Mouse (Mus musculus): ENCODE results near the gene Kctd12. TPM values are rescaled to one million over a fixed set of nuclear protein-coding genes. Genes with fewer than 3 reads are reported as not detected.

The Kctd12 gene
- 10 to 100 TPM; 29.3 to 33.3 TPM for total RNA-seq (2021)
- polyA plus RNA-seq (2012; rRNA removed), result 35.9 and 38.5 TPM in 2 replicates
- long read RNA-seq, result 0 reads

DNA sequence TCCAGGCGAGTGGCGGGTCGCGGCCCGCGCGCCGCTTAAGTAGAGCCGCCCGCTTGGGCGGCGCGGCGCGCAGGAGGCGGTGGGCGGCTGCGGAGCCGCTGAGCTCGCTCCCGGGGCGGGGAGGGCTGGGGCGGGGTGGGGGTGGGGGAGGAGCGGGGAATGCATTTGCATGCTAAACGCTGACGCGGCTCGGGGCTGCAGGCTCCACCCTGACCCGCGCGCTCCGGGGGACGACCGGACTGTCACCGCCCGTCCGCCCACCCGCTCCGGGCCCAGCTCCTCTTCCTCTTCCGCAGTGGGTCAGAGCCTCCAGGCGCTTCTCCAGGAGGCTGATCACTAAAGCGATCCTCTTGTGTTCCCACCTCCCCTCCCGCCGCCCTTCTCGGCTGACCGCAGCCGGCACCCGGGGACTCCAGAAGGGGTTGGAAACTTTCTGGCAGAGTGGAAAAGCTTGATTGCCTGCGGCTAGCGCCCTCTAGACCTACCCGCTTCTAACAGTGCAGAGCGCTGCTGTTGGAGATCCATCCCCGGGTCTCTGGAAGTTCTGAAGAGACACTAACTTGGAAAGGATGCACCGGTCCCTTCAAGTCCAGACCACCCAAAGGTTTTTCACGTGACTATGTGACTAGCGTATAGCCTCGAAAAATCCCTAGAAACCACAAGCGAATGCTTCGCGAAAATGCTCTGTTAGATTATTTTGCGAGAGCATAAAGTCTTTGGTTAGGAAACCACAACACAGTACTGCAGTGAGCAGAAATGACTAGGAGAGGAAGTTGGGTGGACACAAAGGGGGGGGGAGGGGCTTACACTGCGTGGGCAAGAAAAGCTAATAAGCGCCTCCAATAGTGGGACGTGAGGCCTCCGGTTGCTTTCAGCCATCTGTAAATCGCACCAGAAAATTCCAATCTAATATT lies at the start of gene Kctd12:
Gene Kctd12 (minus strand): TSS at position 11 of the 914 bp plus-strand sequence.
- DNase-seq, result peak; percentile 94

DNA sequence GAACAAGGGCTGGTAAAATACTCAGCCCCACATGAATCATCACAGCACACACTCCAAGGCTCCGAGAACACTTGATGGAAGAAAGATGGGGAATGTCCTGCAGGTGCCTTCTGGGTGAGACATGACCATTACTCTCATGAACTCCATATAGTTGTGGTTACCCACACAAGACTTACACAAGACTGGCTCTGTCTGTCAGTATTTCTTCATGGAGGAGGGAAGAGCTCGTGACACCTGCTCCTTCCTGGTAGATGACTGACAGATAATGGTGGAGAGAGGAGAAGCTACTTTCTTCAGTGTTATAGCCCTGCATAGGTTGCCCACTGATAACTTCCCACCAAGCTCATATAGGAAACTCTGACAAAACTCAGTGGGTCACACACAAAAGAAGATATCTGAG lies 46.8 kb upstream of the Kctd12 start:
- no peak for DNase-seq

DNA sequence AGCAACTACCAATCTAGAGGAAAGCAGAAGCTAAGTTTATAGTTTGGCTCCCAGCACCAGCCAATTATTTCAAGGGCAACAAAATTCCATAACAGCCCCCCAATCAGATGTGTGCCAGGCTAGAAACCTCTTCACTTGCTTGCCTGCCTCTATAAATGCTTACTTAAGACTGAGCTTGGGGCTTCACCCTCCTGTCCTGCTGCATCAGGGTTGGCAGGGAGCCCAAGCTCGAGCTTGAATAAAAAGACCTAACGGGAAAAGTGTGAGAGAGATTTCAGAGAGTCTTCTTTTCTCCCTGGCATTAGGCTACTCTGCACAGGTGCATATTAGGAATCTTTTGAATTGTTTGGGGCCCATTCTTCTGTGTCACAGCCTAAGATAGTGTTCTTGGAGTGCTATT lies 37.6 kb upstream of the Kctd12 start:
- DNase-seq, result no peak

DNA sequence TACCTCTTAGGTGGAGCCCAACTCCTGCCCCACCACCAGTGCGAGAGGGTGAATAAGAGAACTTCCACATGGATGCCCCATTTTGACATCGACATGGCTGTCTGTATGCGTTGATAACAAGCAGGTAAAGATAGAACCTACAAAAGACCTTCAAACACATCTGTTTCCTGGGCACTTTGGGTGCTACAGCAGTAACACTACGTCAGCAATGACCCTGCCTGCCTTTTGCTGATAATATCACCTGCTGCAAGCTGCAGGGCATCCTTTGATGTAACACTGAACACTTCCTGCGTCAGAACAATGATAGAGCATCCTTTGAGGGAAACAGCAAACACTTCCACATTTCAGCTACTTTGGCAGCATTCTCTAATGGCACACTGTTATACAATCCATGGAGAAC lies 34.6 kb upstream of the Kctd12 start:
- DNase-seq, result no peak

DNA sequence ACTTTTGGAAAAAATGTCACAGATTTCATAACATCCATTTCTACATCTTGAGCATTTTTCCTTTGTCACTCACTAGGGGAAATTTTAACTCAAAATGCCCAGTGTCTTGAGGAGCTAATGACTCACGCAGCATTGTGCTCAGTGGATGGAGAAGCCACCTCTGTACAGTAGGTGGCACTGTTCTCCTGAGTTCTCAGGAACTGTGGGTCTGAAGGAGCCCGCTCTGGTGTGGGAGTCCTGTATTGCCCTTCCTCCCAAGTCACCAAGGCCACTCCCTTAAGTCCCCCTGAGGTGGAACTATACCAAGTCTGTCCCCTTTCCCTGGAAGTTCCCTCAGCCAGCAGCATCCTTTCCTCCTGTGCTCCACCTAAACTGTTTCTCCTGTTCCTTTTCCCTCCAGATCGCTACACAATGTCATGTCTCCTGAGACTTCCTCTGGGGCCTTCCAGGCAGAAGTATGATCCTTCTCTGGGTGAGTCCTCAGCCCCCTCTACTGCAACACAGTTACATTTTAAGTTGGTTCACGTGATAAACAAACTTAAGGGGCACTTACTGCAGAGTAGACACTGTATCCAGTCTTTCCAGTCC lies 30.2 kb upstream of the Kctd12 start:
- peak; percentile 67 for DNase-seq

DNA sequence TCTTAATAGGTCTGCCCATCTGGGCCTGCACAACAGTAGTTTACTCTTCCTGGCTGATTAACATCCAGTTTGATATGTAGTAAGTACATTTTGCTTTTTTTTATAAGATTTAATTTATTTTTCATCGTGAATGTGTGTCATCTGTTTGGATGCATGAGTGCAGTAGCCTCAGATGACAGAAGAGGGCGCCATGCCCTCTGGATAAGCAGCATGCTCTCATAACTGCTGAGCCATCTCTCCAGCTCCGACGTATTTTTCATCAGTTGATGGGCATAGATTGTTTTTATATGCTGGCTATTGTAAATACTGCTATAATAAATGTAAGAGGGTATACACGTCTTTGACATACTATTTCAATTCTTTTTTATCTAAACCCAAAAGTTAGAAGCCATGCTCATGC lies 29.3 kb upstream of the Kctd12 start:
- no peak for DNase-seq

DNA sequence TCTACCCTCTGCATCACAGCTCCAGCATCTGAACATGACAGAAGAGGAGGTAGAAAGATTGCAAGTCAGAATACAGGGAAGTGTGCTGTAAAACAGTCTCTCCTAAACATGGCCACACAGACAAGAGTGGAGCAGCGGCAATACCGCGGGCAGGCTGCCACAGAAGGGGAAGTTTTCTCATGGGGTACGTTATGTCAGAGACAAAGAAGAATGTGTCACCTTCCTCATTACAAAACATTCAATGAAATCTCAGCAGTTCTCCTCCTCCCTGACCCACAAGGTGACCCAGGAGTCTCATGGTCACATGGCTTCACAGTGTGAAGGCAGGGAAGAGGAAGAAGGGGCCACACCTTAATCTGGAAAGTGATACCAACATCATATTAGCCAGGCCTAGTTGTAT lies 25.3 kb upstream of the Kctd12 start:
- DNase-seq, result no peak

DNA sequence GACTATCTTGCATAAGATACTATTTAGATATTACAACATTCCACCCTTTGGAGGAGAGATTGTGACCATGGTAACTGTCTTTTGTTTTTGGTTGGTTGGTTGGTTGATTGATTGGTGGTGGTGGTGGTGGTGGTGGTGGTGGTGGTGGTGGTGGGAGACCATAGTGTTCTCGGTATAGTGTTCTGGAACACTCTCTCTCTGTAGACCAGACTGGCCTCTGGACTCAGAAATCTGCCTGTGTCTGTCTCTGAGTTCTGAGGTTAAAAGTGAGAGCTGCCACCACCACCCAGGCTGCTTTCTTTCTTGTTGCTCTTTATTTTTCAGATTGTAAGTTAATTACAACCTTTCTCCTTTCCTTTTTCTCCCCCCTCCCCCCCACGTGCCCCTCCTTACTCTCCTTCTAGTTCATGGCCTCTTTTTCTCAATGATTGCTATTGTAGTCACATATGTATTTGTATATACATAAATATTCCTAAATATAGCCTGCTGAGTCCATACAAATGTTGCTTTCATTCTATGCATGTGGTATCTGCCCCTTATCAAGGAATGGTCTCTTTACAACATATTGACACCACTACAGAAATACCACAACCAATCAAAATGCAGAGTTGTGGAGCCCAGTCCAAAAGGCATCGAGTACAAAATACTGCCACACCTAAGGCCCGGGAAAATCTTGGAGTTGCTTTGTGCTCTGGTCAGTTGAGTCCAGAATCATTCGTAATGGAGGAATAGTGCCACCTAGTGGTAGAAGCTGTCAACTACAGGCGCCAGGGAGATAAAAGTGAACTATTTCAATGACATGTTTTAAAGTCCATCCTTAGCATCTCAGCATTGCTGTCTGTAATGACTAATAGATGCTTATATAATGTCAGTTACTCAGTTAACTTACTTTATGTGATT lies 12.5 kb upstream of the Kctd12 start:
- peak; percentile 71 for DNase-seq

DNA sequence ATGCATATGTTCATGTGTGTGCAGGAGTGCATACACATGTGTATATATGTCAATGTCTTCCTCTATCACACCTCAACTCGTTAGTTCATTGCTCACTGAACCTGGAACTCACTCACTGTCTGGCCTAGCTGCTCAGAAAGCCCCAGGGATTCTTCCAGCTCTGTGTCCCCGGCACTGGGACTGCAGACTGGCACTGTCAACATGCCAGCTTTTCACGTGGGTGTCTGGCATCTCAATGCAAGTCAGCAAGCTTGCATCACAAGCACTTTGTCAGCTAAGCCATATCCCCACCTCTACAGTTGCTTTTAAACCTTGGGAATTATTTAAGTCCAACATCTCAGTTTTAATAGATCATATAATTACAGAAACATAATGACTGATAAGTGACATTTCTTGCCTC lies 8.3 kb upstream of the Kctd12 start:
- DNase-seq, result no peak

DNA sequence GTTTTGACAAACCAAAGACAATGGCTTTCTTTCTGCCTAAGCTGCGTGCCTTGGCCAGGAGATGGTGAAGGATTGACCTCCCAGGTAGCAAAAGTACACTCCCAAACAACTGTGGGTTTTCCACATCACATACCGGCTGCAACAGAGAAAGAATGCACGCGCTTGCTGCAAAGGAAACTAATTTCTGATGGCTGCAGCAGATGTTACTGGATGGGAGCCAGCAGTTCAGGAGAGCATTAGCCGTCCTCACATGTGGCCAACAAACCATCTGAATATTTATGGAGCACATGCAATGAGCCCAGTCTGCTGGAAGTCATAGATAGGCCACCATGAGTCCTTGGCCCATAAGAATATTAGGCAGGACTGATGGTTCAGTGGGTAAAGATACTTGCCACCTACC lies 7.4 kb upstream of the Kctd12 start:
- DNase-seq, result no peak

DNA sequence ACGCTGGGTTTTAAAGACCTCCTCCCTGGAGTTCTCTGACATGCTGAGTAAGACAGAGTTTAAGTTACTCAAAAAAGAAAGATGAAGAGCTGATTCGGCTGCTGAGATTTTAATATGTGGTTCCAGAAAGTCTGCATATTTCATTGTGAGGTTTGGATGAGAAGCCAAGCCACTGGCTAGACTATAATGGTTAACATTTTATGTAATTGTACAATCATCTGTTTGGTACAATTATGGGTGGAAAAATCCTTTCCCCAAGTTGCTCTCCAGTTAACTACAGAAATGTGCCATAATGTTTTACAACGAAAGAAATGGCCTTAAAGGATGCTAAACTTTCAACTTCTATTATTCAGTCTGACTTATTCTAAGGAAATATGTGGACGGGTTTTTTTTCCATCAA lies 6.8 kb upstream of the Kctd12 start:
- no peak for DNase-seq

DNA sequence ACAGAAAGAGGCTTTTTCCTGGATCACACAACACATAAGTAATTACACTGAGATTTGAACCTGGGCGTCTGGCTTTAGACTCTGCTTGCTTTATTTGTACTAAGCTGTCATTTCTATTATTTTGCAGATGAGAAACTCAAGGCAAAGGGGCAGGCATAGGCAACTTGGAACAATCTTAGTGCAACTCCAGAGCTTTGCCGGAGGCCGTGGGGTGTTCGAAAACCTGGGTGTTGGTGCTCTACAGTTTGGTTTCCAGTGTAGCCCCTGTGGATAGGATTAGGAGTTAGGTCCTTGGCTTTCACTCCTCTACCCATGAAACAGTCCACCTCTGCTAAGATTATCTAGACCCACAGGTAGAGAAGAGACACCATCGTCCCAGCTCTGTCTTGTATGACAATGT lies 5.2 kb upstream of the Kctd12 start:
- no peak for DNase-seq

DNA sequence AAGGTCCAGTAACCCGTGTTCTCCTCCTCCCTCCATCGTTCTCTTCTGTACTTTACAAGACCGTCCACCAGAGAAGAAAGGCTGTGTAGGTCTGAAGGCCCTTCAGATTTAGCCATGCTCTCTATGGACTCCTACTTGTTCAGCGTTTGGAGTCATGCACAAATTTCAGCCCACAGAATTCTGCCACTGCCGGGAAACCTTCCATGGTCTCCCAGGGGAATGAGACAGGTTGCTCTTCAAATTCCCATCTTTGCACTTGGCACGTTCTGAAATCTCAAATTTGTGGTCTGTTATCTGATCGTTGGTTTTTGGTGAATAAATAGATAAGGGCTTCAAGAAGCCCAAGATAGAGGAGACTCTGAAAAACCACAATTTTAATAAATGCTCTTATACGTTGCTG lies 1.2 kb upstream of the Kctd12 start:
- DNase-seq, result no peak

DNA sequence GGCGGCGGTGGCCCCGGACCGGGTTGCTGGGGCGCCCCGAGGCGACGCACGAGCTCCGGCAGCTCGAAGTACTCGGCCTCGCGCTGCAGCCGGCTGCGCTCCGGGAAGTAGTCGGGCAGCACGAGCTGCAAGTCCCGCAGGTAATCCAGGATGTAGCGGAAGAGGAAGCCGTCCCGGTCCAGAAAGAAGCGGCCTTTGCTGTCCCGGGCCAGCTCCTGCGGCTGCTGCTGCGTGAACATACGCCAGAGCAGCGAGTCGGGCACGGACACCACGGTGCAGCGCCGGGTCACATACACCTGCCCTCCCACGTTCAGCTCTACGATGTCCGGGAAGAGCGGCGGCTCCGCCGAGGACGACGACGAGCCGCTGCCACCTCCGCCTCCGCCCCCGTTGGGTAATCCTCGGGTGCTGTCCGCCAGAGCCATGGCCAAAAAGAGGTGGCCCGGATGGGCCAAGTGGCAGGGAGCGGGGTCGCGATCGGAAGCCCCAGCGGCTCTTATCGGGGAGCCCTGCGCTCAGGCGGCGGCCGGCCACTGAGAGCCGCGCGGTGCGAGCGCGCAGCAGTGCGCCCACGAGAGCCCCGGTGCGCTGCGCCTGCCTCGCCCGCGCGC lies 316 bp downstream of the Kctd12 start:
- DNase-seq, result no peak

DNA sequence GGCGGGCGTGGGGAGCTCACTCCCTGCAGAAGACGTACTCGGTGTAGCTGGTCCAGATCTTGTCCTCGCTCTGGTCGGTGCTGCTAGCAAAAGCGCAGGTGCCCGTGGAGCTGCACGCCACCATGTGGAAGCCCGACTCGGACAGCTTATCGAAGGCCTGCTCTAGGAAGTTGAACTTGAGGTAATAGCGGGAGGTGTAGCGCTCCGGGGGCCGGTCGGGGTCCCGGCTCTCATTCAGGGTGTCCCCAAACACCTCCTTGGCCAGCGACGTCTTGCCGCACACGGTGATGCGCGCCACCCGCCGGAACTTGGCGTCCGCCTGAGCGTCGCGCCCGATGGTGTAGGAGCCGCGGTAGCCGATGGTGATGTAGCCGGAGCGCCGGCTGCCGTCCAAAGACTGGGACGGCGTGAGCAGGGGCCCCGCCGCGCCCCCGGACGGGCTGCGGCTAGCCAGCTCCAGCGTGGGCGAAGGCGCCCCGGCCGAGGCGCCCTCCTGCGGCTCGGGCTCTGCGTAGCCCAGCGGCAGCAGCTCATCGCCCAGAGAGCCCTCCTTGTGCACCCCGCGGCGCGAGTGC lies 909 bp downstream of the Kctd12 start:
- DNase-seq, result peak; percentile 81

DNA sequence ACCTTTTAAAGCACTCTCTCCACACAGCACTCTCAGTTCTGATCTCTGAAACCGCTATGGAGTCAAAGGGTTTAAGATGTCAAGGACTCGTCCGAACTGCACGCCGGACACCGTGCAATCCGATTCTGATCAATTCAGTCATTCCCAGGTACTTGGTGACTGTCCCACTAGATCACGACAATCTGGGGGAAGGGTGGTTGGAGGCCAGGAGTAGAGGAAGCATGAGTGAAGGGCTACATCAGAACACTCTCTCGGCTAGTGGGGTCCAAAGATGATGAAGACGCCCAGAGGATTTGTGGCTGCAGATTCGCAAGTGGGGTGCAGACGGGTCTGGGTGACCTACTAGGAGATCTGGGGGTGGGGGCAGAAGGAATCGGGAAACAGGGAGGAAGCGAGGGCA lies 1.5 kb downstream of the Kctd12 start:
- no peak for DNase-seq

DNA sequence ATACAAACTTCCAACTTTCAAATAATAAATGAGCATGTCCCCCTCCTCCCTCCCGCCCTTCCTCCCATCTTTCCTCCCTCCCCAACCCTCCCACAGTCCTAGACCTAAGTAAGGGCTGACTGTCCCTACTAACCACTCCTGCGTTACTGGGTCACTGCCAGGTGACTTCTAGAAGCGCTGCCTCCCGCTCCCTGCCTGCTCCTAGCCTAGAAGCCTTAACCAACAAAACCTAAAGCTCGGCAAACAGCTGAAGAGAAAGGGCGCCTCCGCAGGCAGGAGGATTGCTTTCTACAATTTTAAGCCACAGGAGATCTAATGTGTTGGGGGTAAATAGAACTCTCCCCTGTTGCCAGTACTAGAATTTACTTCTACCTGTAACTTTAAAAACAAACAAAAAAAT lies 2.0 kb downstream of the Kctd12 start:
- DNase-seq, result peak; percentile 32

DNA sequence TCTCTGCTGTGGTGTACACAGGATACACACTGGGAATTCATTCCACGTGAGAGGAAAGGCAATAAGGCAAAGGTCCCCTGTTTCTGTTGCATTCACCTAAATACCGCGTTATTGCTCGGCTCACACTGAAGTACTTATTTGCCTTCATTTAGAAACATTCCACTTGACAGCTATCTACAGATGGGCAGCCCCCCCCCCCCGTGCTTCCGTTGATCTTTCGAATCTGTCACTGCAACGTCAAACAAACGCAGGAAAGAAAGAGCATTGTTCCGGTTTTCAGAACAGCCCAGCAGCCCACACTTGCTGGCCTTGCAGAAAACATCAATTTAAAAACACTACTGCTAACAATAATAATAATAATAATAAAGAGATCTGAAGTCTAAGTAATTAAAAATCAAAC lies 2.6 kb downstream of the Kctd12 start:
- DNase-seq, result peak; percentile 2

DNA sequence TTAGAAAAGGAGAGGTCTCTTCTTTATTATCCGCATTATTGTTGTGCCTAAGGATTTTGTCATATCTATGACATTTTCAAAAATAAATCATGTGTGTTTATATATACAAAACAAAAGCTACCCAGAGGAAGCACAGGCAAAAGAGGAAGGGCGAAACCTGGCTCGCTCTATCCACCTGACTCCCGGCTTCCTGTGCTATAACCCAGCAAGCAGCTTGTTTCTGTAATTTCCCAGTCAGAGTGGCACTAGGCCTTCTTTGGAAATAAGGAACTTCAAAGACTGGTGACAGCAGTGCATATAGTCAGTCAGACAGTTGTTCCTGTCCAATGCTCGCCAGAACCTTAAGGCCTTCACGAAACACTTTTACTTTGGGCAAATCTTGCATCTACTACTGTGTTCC lies 6.6 kb downstream of the Kctd12 start:
- DNase-seq, result peak; percentile 27

DNA sequence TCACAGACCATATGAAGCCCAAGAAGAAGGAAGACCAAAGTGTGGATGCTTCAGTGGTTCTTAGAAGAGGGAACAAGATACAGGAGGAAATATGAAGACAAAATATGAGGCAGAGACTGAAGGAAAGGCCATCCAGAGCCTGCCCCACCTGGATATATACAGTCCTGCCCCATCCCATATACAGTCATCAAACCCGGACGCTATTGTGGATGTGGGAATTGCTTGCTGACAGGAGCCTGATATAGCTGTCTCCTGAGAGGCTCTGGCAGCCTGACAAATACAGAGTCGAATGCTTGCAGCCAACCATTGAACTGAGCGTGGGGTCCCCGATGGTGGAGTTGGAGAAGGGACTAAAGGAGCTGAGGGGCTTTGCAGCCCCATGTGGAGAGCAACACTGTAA lies 13.6 kb downstream of the Kctd12 start:
- DNase-seq, result no peak

DNA sequence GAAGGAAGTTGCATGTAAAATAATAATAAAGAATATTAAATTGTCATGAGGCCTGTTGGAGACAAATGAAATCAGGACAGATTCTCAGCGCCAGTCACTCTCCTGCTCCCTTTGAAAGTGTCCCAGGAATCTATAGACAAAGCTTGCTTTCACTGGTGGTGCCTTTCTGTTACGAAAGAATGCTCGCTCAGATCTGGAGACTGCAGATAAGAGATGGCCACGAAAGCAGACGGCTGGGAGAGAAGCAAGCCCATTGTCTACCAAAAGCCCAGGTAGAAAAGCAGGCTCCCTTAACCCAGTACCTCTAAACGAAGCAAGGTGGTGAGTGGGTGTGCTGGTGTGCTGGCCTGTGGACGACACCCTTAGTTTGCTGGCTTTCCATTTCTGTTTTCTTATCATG lies 16.2 kb downstream of the Kctd12 start:
- DNase-seq, result no peak

DNA sequence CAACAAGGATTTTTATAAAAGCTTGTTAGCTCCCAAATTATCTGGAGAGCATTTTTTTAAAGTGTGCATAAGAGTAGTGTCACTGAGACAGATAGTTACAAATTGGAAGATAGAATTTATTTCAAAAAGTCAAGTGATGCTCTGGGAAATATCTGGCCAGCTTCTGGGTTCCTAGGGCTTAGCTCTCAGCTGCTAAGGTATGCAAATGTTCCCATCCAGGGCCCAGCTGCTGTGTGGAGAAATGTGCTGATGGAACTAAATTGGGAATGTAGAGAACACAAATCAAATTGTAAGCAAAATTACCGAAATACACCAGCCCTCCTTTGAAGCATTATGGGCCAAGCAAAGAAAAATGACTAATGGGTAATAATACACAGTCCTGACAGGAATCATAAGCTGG lies 16.6 kb downstream of the Kctd12 start:
- DNase-seq, result no peak

All from adrenal gland, adult 2 months (tissue).